Mouse (Mus musculus) thymus, postnatal 4 days (tissue): ENCODE data around the gene Vmn1r7.
"Not testable (repeated sequence)": the region's sequence is repeated elsewhere in the genome, so short reads cannot be mapped to it uniquely, and the experiment has no call there.

Experiments
- DNase-seq: peaks from one replicate; pipeline ENCODE4 v3.0.0; 2021

Vmn1r7 gene

DNA sequence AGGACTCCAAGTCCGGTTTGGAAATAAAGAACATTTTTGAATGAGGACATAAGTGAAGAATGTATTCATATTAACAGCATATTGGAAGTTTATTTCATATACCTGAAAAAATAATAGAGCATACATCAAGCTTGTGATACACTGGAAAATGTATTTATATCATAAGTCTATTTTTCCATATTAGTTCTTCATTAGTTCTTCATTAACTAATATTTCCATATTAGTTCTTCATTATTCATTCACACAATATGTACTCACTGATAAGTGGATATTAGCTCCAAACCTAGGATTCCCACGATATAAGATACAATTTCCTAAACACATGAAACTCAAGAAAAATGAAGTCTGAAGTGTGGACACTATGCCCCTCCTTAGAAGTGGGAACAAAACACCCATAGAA is at the start of gene Vmn1r7:
TSS of gene Vmn1r7 (minus strand) at position 101 of the 400 bp plus-strand sequence.
- DNase-seq: not testable (repeated sequence)

DNA sequence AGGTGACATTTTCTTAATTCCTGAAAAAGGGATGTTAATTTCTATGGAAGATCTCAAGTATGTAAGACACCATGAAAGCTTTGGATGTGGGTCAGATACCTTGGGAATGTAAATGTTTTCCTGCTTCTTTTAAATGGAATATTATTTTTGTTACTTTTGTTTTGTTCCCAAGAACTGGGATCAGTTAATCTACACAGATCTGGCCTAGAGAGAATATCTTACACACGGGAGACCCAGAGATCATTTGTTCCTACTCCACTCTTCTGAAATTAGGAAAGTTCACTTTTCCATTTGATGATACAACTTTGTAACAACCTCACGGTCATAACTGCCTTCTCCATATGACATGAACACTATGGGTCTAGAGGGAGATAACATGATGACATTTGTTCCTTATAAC is 41.4 kb upstream of the Vmn1r7 start, which contains the start of gene Vmn1r9:
TSS of gene Vmn1r9 (plus strand) at position 301 of the 400 bp plus-strand sequence.
- no peak for DNase-seq

DNA sequence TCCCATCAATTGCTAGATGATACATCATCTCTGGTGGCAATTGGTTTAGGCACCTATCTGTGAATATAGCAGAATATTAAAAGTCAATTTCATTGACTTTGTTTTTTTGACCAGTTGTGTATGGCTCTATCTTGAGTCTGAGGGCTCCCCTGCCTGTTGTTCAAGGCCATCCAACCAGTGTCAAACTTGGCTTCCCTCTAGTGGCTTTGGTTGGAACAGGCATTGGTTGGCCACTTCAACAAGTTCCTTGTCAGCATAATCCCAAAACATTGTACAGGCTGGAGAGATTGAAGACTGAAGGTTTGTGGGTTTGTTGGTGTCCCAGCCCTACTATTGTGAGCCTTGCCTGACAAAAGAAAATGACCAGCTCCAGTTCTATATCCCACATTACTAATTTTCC is 38.6 kb upstream of the Vmn1r7 start:
- peak; percentile 17 for DNase-seq

GRCm38 (mm10) chr6:57034674-57035073 is 9.6 kb upstream of the Vmn1r7 start:
- no peak for DNase-seq

- no peak for DNase-seq
These were observed 6.9 kb upstream of the Vmn1r7 start, which contains the start of gene Vmn1r8 for GRCm38 (mm10) chr6:57031984-57032383. TSS of gene Vmn1r8 (plus strand) at chr6:57032284.

DNA sequence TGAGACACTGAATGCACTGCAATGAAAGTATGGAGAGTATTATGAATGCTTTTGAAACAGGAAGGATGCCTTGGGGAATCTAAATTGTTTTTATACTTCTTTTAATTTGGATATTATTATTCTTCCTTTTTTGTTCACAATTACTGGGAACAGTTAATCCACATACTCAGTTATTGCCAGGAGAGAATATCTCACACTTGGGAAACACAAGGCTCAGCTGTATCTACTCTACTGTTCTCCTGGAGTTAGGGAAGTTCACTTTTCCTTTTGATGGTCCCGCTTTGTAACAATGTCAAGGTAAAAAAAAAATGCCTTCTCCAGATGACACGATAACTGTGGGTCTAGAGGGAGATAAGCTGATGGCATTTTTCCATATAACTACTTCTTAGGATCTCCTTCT is 28.2 kb downstream of the Vmn1r7 start, which contains the start of gene Vmn1r6:
TSS of gene Vmn1r6 (plus strand) at position 301 of the 400 bp plus-strand sequence.
- DNase-seq: no peak
